Mouse (Mus musculus) brown adipose tissue, adult 24 weeks (tissue): Measurements from ENCODE around the gene Mfn2. TPM values are rescaled to one million over a fixed set of nuclear protein-coding genes. Genes with fewer than 3 reads are reported as not detected.
A peak's percentile ranks its signal among the peaks of the same experiment; 100 is the strongest.

Experiments
- H3K27ac ChIP-seq: fragments of 200-500 bp; replicated peaks from 2 replicates; pipeline ENCODE4 v1.5.1; 2012; ENCODE audit warnings: low read depth, mild to moderate bottlenecking, low read length
- H3K4me1 ChIP-seq: fragments of 200-500 bp; 2 replicates; pipeline ENCODE4 v1.6.1; 2012; ENCODE audit warnings: low read length, mixed read lengths; ENCODE audit not compliant: control insufficient read depth, insufficient read depth, insufficient read length
- H3K4me3 ChIP-seq: fragments of 200-500 bp; 2 replicates; pipeline ENCODE4 v1.5.1; 2012; ENCODE audit warnings: low read depth, mild to moderate bottlenecking, low read length, moderate library complexity; ENCODE audit not compliant: insufficient read depth
- polyA plus RNA-seq: library from polyadenylated mRNA; stranded (reverse); fragments of >200 nt; gene quantifications from 2 replicates; pipeline ENCODE4 v1.2.4, GENCODE M21; 2012; ENCODE audit not compliant: missing spikeins, insufficient read depth, insufficient read length

Gene Mfn2
- polyA plus RNA-seq, 1 experiment = 170 TPM

DNA sequence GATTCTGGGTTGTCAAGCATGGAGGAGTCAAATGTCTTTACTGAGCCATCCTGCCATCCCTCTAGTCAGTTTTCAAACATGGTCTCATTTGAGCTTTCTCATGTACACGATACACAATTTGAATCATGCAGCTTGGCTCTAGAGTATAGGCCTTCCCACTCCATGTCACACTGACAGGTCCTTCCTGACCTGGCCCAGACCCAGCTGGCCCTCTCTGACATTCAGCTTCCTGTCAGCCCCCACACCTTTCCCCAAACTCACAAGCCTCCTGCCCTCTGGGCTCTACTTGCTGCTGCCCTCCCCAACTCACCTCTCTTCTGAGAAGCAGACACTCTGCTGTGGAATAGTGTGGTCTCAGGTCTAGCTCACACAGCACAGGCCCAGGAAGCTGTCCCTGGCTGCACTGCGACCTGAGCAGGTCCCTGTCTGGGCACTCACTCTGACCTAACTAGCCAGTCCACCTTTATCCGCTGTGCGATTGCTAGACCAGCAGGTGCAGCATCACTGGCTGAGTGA, 8.6 kb downstream of the Mfn2 start:
- H3K4me1 ChIP-seq = peaks cover 9% of the 10 kb centered on the region
- H3K4me3 ChIP-seq = no peak overlapping the region
- H3K27ac ChIP-seq = peak overlapping the region; percentile 19

- H3K27ac ChIP-seq = no peak overlapping the region
- no peak overlapping the region for H3K4me3 ChIP-seq
- no peaks in the 10 kb centered on the region for H3K4me1 ChIP-seq
These were observed 14.2 kb downstream of the Mfn2 start for GRCm38 (mm10) chr4:147890341-147890740.

DNA sequence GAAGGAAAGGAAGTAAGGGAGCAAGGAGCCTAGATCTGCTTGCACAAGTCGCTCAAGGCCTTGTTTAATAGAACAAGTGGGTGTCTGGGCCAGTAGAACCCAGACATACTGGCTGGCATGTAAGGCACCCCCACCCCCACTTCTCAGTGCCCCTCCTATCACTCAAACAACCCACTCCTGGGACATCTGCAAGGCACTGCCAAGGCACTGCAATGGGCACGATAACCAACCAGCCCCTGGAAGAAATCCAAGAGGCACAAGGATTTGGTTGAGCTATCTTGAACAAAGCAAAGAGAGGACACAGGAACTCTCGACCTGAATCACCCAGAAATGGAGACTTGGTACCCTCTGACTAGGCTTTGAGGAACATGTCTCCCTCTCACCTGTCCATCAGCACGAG, 16.3 kb downstream of the Mfn2 start:
- H3K4me3 ChIP-seq = no peak overlapping the region
- no peaks in the 10 kb centered on the region for H3K4me1 ChIP-seq
- no peak overlapping the region for H3K27ac ChIP-seq

DNA sequence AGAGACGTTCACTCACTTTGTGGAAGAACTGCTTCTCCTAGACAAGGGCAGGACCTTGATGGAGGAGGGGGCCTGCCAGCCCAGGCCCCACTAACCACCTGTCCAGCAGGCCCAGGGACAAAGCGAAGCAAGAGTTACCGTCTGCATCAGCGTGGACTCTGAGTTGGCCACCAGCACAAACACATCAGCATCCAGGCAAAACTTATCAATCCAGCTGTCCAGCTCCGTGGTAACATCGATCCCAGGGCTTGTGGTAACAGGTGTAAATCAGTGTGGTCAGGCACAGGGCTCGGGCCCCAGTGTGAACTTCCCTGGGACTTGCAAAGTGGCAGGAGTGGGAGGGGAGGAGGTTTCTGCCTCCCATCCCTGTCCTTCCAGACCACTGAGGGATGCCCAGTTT, 17.2 kb downstream of the Mfn2 start:
- no peak overlapping the region for H3K4me3 ChIP-seq
- H3K27ac ChIP-seq = 0 out of 2 replicates have a peak overlapping the region, but pooled peaks have one; percentile 14
- no peaks in the 10 kb centered on the region for H3K4me1 ChIP-seq

- no peaks in the 10 kb centered on the region for H3K4me1 ChIP-seq
- no peak overlapping the region for H3K4me3 ChIP-seq
- no peak overlapping the region for H3K27ac ChIP-seq
These were observed 18.3 kb downstream of the Mfn2 start for GRCm38 (mm10) chr4:147886158-147886557.

- H3K4me3 ChIP-seq = no peak overlapping the region
- H3K4me1 ChIP-seq = no peaks in the 10 kb centered on the region
- no peak overlapping the region for H3K27ac ChIP-seq
These were observed 20.4 kb downstream of the Mfn2 start for GRCm38 (mm10) chr4:147884138-147884537.

DNA sequence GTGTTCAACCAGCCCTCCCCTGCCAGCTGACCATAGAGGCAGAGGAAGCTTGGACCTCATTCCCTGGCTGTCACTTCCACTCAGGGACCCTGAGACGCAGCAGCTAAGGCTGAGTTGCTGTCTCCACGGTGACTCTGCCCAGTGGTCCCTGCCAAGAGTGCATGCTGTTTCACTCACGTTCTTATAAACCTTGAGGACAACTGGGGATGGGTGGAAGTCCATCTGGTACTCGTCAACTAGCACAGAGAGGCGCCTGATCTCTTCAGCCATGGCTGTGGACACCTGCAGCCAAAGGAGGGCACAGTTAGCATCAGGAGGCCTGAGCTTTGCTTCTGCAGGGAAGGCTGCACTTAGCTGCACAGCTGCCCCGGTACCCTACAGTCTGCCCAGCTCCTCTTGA, 21.5 kb downstream of the Mfn2 start:
- no peak overlapping the region for H3K4me3 ChIP-seq
- H3K27ac ChIP-seq = no peak overlapping the region
- no peaks in the 10 kb centered on the region for H3K4me1 ChIP-seq

- no peak overlapping the region for H3K27ac ChIP-seq
- H3K4me1 ChIP-seq = no peaks in the 10 kb centered on the region
- H3K4me3 ChIP-seq = no peak overlapping the region
These were observed 22.7 kb downstream of the Mfn2 start for GRCm38 (mm10) chr4:147881792-147882191.

- no peaks in the 10 kb centered on the region for H3K4me1 ChIP-seq
- H3K27ac ChIP-seq = no peak overlapping the region
- H3K4me3 ChIP-seq = no peak overlapping the region
These were observed 24.6 kb downstream of the Mfn2 start for GRCm38 (mm10) chr4:147879865-147880264.

DNA sequence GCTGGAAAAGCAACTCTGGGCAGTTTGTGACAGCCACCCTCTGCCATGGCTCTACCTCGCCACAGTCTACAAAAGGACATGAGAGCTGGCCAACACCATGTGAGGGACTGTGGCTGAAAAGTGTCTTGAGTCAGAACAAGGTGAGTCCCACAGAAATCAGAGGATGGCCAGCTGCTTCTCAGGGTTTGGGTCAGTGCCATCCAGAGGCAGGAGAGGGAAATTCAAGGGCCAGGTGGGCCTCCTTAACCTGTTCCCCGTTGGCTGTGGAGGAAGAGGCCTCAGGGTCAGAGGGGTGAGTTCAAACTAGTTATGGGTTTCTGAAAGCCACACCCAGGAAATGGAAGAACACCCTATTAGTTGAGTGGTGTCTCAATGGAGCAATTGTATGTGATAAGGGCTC, 25.0 kb downstream of the Mfn2 start:
- Histone ChIP-seq H3K27ac (no peak overlapping the region), H3K4me3 (no peak overlapping the region), H3K4me1 (no peaks in the 10 kb centered on the region)

GRCm38 (mm10) chr4:147878537-147878936, 26.0 kb downstream of the Mfn2 start:
- Histone ChIP-seq H3K4me3 (no peak overlapping the region), H3K4me1 (no peaks in the 10 kb centered on the region), H3K27ac (no peak overlapping the region)

DNA sequence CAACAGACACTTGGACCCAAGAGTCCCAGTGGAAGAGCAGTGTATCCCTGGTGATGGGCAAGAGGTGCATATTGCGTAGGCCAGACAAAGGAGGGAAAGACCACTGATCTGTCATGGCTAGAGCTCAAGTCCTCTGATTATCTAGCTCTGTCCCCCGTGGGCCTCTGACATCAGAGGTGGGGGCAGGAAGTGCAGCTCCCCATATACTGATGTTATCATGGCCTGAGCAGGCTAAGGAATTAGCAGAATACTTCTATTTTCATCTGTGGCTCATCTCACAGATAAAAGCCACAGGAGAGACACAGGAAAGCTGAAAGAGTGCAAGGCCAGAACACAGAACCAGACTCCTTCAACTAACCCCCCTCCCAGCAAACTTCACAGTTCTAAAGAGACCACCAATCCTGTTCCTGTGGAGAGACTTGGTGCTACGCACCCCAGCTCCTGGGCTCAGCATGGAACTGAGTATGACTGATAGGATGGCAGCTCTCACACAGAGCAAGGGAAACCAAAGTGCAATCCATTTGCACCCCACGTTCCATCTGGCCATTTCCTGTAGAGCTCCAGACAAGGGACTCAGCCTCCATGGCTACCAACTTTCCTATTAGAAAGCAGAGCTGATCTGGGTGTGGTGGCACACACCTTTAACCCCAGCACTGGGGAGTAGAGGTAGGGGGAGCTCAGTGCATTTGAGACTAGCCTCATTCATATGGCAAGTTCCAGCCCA, 28.5 kb downstream of the Mfn2 start:
- Histone ChIP-seq H3K27ac (no peak overlapping the region), H3K4me3 (no peak overlapping the region), H3K4me1 (no peaks in the 10 kb centered on the region)

- peak overlapping the region; percentile 69 for H3K4me3 ChIP-seq
- H3K27ac ChIP-seq = peak overlapping the region; percentile 35; the same call in 1 of the 2 replicates
- H3K4me1 ChIP-seq = peaks cover 11% of the 10 kb centered on the region; the same call in 1 of the 2 replicates
These were observed 35.3 kb downstream of the Mfn2 start for GRCm38 (mm10) chr4:147869238-147869637.

- peak within 1 kb of the TSS; percentile 35 for H3K27ac ChIP-seq
- peak within 1 kb of the TSS; percentile 69 for H3K4me3 ChIP-seq
- peaks cover 11% of the 10 kb centered on the region; the same call in 1 of the 2 replicates for H3K4me1 ChIP-seq
These were observed 36.0 kb downstream of the Mfn2 start, which contains the start of the genes Miip and Fv1 for GRCm38 (mm10) chr4:147868450-147869031. TSS of gene Miip (minus strand) at chr4:147868816. TSS of gene Fv1 (plus strand) at chr4:147868979.

- Histone ChIP-seq H3K27ac (no peak overlapping the region; the same call in 1 of the 2 replicates), H3K4me1 (peaks cover 11% of the 10 kb centered on the region; the same call in 1 of the 2 replicates), H3K4me3 (peak overlapping the region; percentile 69)
These were observed 36.7 kb downstream of the Mfn2 start for GRCm38 (mm10) chr4:147867563-147868449.
